Mouse (Mus musculus): Measurements from ENCODE around the gene Defb47.

- TF ChIP-seq CTCF (IDR thresholded peaks at IDR 0.05; ENCODE audit: borderline replicate concordance, insufficient read depth, low read length), result no peak
- no peak for TF ChIP-seq POLR2A (IDR thresholded peaks at IDR 0.05; ENCODE audit: low read depth, low read length)
Observed at GRCm38 (mm10) chr14:62998977-62999376, 1.1 kb downstream of the Defb47 start.
